Mouse (Mus musculus): Measurements from ENCODE around the gene Fbxw4.
A peak's percentile ranks its signal among the peaks of the same experiment; 100 is the strongest.

Gene Fbxw4

DNA sequence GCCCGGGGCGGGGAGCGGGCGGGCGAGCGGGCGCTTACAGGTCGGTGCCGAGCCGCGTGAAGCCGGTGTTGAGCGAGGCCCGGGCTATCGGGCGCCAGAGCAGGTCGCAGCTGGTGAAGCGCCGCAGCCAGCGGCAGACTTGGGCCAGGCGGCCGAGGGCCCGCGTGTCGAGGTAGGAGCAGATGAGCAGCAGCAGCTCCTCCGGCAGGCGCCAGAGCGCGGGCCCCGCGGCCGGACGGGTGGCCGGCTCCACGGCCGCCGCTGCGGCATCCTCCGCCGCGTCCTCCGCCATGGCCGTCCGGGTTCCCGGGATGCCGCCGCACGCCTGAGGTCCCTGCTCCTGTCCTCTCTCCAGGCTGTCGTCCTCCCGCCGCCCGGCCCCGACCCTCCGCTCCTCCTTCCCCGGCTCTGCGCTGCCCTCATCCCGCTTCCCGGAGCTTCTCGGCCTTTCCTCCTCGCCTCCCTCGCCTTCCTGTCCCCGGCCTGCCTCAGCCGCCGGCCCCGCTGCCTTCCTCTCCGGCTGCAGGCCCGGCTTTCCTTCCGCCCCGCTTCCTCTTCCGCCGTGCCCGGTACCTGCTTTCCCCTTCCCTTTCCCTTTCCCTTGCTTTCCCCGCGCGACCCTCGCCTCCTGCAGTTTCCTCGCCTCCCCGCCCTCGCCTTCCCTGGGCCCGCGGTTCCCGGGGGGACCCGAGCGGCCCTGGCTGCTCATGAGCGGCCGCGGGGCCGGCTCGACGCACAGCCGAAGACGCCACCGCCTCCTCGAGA lies at the start of gene Fbxw4:
Fbxw4 (minus strand) TSS at position 575 of the 765 bp plus-strand sequence.
- peak; percentile 56 for DNase-seq

DNA sequence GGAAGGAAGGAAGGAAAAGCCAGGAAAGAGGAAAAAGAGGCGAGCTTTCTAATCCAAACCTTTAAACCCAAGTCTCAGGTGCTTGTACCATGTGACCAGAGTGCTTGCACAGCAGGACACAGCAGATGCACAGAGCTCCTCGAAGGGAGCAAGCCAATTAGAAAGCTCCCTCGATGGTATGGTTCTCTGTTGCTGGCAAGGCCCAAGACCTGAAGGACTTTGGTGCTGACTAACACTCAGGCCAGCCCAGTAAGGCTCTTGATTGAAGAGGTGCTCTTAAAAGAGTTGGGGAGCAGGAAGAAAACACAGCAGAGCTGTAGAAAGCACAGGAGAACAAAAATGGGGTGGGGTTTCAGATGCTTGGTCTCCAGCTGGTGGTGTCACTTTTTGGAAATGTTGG lies 48.6 kb upstream of the Fbxw4 start:
- DNase-seq = peak; percentile 61

DNA sequence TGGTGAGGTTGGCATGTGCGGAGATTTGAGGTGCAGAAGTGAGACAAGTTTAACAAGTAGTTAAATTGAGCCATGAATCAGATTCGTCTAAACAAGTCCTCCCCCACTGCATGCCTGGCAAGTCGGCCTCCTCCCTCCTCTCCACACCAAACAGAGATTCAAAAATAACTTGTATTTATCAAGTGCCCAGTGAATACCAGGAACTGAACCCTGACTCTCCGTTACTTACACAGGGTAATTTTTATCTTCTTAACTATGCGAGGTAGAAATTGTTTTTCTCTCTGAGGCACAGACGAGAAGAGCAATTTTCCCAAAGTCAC lies 36.1 kb upstream of the Fbxw4 start:
- DNase-seq = no peak

DNA sequence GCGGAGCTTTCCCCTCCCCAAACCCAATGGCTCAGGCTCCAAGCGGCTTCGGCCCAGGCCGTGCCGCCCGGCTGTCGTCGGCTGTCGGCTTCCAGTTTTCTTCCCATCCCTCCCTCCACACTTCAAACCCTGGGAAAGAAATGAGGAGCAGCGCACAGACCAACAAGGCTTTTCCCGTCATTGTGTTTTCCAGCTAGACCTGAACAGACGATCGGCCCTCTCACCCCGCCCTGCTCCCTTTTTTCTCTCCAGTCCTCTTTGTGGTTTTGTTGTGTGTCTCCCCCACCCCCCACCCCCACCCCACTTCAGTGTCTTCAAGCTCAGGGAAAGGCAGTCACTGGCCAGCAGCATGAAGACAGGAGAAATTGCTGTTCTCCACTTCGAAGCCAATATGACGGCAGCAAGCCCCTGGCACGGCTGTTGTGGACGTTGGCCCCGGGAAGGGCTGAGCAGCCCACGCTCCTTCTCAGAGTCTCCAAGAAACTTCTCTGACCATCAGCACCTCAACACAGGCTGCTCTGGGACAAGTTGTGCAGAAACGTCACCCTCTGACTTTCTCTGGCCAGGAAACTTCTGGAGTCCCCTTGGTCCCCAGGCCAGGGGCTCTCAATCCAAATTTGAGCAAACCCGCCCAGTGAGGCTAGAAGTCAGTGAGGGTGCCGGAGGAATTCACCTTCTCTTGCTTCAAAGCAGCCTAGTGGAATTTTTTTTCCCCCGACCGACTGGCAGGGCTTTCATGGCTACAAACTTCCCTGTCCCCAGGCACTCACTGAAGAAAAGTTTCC lies 35.6 kb upstream of the Fbxw4 start:
- DNase-seq = no peak

DNA sequence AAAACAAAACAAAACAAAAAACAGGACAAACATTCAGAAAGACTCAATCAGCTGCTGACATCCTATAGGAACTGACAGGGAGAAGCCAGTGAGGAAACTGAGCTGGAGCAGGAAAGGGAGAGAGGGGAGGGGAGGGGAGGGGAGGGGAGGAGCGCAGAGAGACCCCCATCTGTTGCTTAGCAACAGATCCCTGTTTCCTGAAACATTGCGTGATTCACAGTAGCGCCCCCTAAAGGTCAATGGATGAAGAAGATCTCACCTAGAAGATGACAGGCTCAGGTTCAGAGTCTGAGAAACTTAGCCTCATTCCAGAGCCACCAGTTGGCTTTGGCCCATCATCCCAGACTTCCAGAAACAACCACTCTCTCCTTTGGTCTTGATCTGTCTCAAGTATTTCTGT lies 33.9 kb upstream of the Fbxw4 start:
- DNase-seq = no peak

DNA sequence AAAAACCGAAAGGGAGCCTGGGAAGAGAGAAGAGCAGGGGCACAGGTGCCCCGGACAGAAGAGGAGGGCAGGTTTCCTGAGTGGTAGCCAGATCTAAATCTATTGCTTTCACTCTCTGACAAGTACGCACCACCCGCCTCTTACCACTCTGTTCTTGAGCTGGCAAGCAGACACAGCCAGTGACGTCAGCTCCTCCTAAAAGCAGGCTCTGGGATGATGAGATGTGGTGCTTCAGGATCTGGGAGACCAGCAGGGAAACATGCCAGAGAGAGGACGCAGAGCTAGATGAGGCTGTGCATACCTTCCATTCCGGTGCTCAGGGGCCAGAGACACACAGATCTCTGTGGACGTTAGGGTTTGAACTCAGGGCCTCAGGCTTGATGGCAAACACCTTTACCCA lies 32.1 kb upstream of the Fbxw4 start:
- DNase-seq = peak; percentile 13

DNA sequence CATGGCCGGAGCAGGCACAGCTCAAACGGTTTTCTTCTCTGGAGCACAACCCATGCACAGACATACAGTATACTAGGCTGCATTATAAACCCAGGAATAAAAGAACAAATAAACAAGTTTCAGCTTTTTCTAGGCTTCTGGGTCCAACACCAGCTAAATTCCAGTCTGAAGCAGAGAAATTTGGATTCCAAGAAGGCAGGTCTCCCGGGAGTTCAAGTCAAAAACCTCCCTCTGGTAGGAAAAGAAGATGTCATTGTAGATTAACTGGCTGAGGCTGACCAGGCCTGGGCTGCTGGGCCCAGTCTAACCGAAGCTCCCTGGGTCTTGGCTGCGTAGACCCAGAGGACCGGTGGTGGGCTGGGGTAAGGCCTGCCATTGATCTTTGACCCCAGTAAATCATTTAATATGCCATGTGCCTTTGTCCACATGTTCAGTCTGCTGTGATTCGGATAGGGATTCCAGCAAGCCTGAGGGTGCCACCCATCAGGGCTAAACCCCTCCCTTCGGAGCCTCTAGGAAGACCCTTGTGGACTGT lies 31.0 kb upstream of the Fbxw4 start:
- no peak for DNase-seq

DNA sequence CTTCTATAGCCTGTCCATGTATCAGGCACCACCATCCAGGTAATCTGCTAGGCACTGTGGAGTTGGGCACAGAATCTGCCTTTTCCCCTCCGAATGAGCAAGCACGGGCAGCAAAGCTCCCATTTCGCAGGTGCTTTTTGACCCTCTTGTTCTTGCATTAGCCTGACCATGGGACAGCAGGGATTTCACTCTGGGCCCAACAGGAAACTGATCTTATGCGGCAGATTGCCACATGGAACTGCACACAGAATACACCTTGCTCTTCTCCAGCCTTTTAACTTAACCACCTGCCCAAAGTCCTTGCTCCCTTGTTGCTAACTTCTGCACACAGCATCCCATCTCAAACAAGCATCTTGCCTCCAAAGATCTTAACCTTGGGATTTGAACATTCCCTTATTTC lies 26.9 kb upstream of the Fbxw4 start:
- no peak for DNase-seq

DNA sequence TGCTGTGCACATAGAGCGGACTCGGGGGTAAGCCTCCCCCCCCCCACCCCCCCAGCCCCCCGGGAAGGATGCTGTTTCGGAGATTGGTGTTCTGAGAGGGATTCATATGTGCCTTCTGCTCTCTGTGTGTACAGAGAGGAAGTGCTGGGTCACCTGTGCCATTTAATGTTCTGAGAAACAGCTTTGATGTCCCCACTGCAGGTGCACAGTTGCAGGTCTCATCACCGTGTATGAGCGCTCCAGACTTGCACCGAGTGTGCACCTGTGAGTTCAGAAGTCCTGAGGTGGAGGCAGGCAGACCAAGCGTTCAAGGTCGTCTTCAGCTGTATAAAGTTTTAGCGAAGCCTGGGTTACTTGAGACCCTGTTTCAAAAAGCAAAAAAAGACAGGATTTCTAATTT lies 23.6 kb upstream of the Fbxw4 start:
- no peak for DNase-seq

DNA sequence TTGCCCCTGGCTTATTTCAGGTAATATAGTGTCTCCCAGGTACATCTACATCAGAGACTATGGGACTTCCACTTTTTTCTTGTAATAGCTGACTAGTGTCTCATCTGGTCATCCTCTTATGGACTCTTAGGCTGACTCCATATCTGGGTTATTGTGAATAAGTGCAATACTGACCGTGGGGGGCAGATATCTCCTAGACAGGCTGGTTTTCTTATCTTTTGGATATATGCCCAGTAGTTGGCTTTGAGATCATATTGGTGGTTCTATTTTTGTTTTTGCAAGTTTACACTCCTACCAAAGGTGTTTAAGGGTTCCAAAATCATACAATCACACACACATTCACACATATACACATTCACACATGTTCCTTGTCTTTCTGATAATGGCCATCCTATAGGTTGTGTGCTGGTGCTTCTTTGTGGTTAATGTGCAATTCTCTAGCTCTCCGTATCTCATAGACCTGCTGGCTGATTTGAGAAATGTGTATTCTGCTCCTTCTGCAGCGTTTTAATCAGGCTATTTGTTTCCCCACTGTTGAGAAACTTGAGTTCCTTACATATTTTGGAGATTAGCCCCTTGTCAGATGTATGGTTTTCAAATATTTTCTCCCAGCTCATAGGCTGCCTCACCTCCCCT lies 20.5 kb upstream of the Fbxw4 start:
- DNase-seq = no peak

DNA sequence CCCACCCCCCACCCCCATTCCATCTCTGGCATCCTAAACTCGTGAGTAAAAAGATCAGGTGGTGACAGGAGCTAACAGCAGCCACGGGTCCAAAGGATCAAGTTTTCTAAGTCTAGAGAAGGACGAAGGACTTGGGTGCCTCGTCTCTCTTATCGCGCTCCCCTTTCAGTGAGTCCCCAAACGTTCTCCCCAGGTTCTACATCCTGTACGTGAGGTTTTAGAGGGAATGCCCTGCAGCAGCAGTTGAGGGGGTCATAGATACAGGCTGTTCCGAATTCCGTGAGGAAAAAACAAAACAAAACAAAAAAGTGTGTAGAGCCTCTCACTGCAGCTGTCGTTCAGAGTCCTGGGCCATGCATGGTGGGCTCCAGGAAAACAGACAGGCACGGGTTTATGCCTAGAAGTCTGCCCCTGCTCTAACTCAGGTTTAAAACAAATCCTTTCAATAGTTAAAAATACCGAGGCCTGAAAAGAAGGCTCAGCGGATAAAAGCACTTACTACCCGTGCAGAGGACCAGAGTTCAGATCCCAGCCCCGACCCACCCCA lies 16.7 kb upstream of the Fbxw4 start:
- DNase-seq = no peak

DNA sequence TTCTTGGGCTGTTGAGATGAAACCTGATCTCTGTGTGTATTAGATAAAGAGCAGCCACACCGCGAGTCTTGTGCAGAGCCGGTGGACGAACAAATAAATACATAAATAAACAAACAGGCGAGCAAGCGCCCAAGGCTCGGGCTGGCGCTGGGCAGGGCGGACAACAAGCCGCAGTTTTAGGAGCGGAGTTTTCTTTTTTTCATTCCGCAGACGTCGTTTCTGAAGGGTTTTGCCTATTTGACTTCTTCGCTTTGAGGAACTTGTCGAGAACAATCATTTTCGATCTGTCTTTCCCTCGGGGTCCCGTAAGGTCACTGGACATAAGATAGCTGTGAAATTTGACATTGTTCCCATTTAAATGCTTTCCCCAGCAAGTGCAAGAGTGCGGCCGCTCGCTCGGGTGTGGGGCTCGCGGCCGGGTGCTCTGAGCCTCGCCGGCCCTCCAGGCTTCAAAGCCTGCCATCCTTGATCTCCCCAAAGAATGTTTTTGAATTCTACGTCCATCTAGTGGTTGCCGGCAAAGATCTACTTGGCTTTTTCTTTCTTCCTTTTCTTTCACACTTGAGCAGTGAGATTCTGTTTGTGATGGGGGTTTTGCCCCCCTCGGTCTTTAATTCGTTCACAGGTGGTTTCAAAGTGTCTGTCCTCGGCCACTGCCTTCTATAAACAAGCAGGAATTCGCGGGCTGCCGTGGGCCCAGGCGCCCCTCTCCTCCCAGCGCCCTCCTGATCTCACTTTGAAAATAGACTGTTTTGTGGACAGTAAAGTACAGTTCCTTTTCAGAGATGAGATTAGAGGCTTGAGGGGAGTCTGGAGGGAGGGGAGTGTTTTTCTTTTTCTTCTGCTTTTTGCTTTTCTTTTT lies 15.8 kb upstream of the Fbxw4 start:
- DNase-seq = no peak

DNA sequence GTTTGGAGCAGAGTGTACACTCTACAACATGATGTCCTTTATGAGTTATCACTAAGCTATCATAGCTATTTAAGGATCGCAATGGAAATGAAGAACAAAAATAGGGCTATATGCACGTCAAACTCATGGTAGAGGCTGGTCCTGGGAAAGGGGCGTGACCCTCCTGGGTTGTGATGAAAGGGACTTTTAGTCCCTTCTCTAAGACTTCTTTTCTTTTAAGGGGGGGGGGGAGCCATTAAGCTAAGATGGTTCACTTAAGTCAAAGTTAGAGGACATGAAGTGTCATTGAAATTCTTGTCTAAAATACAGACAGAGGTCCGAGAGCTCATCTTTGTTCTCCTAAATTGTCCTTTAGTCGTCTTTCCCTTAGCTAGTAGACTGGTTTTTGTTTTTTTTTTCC lies 15.1 kb upstream of the Fbxw4 start:
- no peak for DNase-seq

DNA sequence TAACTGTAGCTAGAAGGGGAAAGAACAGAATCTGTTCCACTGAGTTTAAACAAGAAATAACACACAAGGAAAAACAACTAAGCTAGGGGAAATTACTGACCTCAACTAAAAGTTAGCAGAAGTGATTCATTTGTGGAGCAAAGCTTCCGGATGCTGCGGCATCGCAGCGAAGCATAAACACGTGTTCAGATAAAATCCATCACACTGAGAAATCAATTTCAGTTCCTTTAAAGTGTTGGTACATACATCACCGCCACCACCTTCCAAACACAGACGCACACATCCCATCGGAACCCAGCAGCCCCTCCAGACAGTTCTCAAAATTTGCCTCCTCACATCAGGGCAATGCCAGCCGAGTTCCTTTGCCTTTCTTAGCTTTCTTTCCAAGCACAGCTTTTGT lies 12.9 kb upstream of the Fbxw4 start:
- DNase-seq = no peak

DNA sequence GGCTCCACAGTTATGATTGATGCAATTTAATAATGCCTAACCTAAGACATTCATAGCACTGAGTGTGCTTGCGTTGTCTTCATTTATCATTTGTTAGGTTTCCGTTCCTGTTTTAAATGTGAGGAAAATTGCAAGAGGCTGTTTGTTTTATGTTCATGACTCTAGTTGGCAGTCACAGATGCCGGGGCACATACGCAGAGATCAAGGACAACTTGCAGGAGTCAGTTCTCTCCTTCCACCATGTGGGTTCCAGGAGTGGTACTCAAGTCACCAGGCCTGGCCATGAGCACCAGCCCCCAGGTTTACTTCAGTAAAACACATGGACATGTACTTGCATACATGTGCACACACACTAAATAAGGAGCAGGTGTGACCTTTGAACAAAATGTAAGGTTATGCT lies 8.9 kb upstream of the Fbxw4 start:
- DNase-seq = no peak

DNA sequence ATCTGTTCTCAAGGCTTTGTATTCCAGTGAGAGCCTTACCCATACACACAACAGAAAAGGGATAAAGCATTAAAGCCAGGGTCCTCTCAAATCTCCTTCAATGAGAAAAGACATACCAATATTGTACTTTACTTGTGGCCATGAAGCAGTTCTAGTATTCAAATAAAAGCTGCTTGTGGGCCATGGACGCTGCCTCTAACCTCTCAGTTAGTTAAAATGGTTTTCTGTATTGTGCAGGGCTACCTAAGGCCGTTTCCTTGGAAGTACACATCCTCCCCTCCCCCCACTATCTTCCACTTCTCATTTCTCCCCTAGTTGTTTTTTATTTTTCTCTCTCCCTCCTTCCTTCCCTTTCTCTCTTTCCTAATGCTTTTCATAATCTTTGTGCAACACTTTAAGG lies 3.7 kb upstream of the Fbxw4 start:
- no peak for DNase-seq

DNA sequence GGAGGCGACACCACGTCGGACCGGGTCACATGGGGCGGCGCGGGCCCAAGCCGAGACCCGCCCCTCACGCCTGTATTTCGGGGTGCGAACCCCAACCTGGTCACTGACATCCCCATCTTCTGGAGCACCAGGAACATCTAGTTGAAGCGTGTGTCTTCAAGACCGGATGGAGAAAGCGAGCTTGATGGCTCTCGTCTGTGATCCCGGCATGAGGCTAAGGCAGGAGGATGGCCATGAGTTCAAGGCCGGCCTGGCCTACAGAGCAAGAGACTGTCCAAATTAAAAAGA lies 335 bp upstream of the Fbxw4 start:
- peak; percentile 74 for DNase-seq

DNA sequence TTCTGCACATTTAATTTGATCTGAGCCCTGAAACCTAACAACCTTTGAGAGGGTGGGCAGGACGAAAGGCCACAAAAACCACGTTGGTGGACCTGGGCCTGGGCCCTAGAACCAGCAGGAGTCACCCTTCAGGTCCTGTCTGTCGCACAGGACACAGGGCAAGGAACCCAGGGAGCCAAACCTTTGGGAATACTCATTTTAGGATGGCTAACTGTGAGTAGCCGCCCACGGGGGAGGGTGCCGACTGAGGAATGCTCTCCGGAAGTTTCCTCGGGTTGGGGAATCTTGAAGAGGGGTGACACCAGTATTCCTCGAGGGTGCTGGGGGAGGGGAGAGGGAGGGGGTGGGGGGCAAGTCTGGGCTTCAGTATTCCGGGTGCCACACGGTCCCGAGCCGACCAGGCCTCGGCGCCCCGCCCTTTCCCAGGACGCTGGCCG lies 793 bp downstream of the Fbxw4 start:
- peak; percentile 43 for DNase-seq

DNA sequence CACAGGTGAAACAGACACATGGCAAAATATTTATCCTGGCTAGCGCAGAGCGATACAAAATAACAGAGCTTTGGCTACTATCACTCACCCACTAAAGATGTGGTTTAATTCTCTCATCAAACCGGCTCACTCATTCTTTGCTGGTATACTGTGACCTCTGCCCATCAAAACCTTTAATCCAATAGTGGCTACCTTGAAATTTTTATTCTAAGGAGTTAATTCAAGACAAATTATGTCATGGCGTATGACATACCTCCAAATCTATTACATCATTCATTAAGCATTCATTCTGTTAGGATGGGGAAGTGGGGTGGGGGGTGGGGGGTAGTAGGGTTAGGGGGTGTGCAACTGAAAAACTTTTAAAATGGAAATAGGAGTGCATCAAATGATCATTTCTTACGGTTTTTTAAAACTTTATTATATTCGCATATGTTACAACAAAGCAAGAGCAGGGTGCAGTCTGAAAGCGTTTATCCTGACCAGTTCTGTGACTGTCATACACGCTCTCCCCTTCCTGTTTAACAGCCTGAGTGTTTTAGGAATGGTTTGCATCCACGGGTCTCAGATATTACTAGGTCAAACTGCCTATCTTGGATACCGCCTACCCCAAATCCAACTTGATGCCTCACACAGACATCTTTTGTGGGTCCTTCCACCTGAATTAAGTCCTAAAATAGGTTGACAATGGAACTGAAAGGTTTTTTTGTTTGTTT lies 1.4 kb downstream of the Fbxw4 start:
- no peak for DNase-seq

DNA sequence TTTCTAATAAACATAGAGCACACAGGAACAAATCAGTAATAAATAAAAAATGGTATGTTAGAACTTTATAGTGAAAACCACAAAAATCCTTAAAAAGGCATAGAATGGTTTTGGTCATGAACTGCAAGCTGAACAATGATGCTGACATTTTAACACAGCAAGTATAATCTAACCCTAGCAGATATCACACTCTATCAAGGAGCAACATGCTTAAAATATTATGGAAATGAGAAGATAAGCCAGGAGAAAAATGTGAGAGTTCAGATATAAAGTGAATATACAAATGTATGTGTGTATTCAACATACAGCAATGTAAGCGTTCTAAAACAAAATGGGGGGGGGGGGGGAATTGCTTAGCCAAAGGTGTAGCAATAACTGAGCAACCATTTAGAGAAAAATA lies 2.3 kb downstream of the Fbxw4 start:
- no peak for DNase-seq

DNA sequence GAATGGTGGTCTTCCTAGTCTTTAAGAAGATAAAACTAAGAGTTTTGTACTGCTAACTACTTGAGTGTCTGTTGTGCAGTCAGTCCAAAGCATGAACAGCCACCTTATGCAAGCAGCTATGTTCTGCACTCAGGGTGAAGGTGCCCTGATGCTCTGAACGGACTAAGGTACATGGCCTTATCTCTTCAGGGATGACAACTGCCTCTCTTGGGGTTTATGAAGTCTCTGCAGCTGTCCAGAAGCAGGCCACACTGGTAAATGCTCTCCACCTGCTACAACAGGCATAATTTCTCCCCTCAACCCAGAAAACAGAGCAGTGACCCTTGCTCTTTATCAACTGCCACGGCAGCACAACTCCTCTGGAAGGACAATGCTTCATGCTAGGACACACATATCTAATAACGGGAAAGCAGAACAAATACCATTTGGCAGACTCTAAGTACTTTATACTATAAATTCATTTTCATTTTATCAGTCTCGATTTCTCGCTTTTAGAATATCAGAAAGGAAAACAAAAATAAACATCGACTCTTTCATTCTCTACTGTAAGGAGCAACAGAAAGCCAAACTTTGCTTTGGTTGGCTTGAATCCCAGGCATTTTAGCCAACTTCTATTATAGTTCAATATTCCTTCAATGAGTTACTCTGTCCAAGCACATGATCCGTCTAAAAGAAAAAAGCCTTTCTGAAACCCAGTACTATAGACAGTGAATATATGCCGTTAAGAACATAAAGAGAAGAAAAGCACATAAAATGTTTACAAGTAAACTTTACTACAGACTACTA lies 3.1 kb downstream of the Fbxw4 start:
- no peak for DNase-seq
